Mouse (Mus musculus) kidney, adult 11 months (tissue): ENCODE measurements around the gene Vmn1r29.
"Not testable (repeated sequence)": the region's sequence is repeated elsewhere in the genome, so short reads cannot be mapped to it uniquely, and the experiment has no call there.

Source experiments
- DNase-seq: peaks from one replicate; pipeline ENCODE4 v3.0.0; 2022

Gene Vmn1r29

DNA sequence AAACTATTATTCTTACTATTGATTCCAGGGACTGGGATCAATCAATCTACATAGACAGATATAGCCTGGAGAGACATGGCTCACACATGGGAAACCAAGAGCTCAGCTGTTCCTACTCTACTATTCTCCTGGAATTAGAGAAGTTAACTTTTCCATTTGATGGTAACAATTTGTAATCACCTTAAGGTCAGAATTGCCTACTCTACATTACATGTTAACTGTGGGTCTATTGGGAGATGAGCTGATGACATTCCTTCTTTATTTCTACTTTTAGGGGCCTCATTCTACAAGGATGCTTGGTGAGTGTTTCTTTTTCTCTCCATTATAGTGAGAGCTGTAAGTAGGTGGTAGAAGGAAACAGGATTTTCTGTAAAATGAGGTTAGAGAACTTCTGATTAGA lies at the start of gene Vmn1r29:
Gene Vmn1r29 (plus strand): TSS at position 301 of the 400 bp plus-strand sequence.
- no peak for DNase-seq

DNA sequence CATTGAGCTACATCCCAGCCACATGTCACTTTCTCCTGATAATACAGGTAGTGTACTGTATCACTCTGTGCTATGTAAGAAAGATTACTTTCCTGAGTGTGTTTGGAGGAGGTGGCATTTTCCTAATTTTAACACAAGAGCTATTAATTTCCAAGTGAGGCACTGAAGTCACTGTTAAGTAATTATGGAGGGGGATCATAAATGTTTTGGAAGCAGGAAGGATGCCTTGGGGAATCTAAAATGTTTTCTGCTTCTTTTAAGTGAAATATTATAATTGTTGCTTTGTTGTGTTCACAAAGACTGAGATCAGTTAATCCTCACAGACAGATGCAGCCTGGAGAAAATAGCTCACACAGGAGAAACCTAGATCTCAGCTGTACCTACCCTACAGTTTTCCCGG lies 39.6 kb upstream of the Vmn1r29 start, which contains the start of gene Vmn1r28:
Gene Vmn1r28 (plus strand): TSS at position 301 of the 400 bp plus-strand sequence.
- no peak for DNase-seq

DNA sequence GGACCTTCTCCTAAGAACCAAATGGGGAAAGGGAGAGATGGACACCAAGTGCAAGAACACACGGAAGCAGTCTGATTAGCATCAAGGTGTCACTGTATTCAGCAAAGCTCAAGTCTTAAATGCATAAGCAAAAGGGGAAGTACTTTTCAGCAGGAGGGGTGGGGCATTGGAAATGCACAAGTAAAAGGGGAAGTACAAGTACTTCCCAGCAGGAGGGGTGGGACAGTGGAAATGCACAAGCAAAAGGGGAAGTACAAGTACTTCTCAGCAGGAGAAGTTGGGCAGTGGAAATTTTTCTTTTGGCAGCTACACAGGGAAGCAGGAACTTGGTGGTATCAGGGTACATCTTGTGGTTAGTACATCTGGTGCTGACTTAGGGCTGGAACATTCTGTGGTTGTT lies 21.7 kb upstream of the Vmn1r29 start:
- not testable (repeated sequence) for DNase-seq

DNA sequence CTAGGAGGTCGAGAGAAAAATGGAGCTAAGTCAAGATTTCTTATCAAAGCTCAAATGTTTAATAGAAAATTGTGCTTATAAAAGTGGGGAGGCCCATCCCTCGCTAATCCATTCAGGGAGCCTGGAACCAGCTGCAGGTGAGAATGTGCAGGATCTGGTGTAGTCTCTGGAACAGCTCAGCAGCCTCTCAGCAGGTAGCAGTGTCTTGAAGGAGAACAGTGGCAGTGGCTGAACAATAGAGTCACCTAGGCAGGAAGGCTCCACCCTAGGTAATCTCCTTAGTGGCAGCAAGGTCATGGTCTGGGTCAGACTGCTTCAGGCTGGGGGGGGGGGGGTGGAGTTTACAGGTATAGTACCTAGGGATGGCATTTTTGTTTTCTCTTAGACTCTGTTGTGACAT lies 9.1 kb upstream of the Vmn1r29 start:
- DNase-seq = no peak

DNA sequence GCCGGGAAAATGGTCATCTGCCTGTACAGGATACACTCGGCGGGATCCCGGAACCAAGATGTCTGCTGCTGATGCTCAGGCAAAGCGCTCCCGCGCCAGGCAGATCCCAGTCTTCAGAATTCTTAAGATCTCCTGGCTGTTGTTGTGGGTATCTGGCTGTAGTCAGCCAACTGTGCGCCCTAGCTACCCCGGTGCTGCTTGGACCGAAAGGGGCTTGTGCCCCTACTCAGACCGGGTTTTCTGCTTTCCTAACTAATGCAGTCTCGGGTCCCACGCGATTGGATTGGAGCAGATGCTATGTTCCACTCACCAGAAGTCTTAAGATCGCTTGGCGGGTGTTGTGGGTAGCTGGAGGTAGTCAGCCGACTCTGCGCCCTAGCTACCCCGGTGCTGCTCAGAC lies 2.8 kb upstream of the Vmn1r29 start:
- not testable (repeated sequence) for DNase-seq

DNA sequence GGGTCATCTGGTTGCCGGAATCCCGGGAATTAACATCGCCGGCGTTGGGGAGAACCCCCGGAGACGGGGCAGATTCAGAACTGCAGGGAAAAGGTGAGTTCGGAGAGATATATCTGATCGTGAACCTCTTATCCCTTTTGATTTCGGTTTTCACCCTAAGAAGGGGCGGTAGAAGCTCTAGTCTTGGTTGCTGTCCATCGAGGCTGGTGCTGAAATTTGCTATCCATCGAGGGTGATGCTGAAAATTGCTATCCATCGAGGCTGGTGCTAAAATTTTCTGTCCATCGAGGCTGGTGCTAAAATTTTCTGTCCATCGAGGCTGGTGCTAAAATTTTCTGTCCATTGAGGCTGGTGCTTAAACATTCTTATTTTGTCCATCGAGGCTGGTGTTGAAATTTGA lies 29.3 kb downstream of the Vmn1r29 start:
- DNase-seq = not testable (repeated sequence)
